Mouse (Mus musculus): Measurements from ENCODE around the gene Olfr1357. TPM values are rescaled to one million over a fixed set of nuclear protein-coding genes. Genes with fewer than 3 reads are reported as not detected.

The Olfr1357 gene
- total and polyA plus RNA-seq, 2 experiments = not detected

GRCm38 (mm10) chr10:78586026-78586425, 31.8 kb downstream of the Olfr1357 start:
- DNase-seq (ENCODE audit: extremely low read depth, low read depth, low spot score) = no peak
- peaks cover 3% of the 10 kb centered on the region; the same call in 1 of the 2 replicates for H3K27me3 ChIP-seq (ENCODE audit: control insufficient read depth, insufficient read depth, low read length)
- TF ChIP-seq POLR2A (IDR thresholded peaks at IDR 0.05; ENCODE audit: extremely low read depth, insufficient read depth, low read length) = no peak
- no peak for TF ChIP-seq CTCF (IDR thresholded peaks at IDR 0.05; ENCODE audit: low read depth, low read length)
- no peak overlapping the region for H3K4me3 ChIP-seq (ENCODE audit: insufficient read depth, low read depth, low read length)
- WGBS = 93% methylated on average over 13 of the region's 13 CpGs
- no peak overlapping the region for H3K9ac ChIP-seq (ENCODE audit: low read depth, low read length)
- peaks cover 4% of the 10 kb centered on the region; the same call in 1 of the 2 replicates for H3K36me3 ChIP-seq (ENCODE audit: control insufficient read depth, insufficient read depth, low read length)
- H3K4me1 ChIP-seq (ENCODE audit: control insufficient read depth, insufficient read depth, low read length) = no peaks in the 10 kb centered on the region
- H3K27ac ChIP-seq (replicated peaks; ENCODE audit: insufficient read depth, low read depth, low read length) = no peak overlapping the region
- H3K79me2 ChIP-seq (ENCODE audit: control insufficient read depth, insufficient read depth, low read length) = no peaks in the 10 kb centered on the region

DNA sequence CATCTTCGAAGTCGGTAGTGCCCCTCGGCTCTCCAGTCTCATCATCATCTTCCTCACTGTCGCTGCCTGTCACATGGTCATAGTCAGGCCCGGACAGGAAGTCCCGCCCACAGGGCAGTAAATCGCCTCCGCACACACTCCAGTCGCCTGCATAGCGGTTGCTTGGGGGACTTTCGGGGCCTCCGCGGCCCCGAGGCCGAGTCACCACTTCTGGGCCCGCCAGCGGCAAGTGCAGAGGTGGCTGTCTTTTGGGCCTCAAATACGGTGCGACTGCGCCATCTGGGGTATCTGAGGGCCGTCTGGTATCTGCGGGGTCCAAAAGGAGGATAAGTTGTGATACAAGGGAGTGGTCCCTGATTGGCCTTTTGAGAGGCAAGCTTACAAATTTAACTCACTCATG, 32.3 kb downstream of the Olfr1357 start:
- Histone ChIP-seq H3K79me2 (ENCODE audit: control insufficient read depth, insufficient read depth, low read length) (no peaks in the 10 kb centered on the region), H3K36me3 (ENCODE audit: control insufficient read depth, insufficient read depth, low read length) (peaks cover 4% of the 10 kb centered on the region; the same call in 1 of the 2 replicates), H3K27ac (replicated peaks; ENCODE audit: insufficient read depth, low read depth, low read length) (no peak overlapping the region), H3K4me3 (ENCODE audit: insufficient read depth, low read depth, low read length) (no peak overlapping the region), H3K4me1 (ENCODE audit: control insufficient read depth, insufficient read depth, low read length) (no peaks in the 10 kb centered on the region), H3K27me3 (ENCODE audit: control insufficient read depth, insufficient read depth, low read length) (peaks cover 3% of the 10 kb centered on the region; the same call in 1 of the 2 replicates), H3K9ac (ENCODE audit: low read depth, low read length) (no peak overlapping the region)
- 91% methylated on average over 22 of the region's 22 CpGs for WGBS
- TF ChIP-seq POLR2A (IDR thresholded peaks at IDR 0.05; ENCODE audit: extremely low read depth, insufficient read depth, low read length) = no peak
- no peak for TF ChIP-seq CTCF (IDR thresholded peaks at IDR 0.05; ENCODE audit: low read depth, low read length)
- no peak for DNase-seq (ENCODE audit: extremely low read depth, low read depth, low spot score)

- TF ChIP-seq POLR2A (IDR thresholded peaks at IDR 0.05; ENCODE audit: extremely low read depth, insufficient read depth, low read length) (no peak), CTCF (IDR thresholded peaks at IDR 0.05; ENCODE audit: low read depth, low read length) (no peak)
- no peak for DNase-seq (ENCODE audit: extremely low read depth, low read depth, low spot score)
- no peaks in the 10 kb centered on the region for H3K79me2 ChIP-seq (ENCODE audit: control insufficient read depth, insufficient read depth, low read length)
- H3K4me1 ChIP-seq (ENCODE audit: control insufficient read depth, insufficient read depth, low read length) = no peaks in the 10 kb centered on the region
- peaks cover 7% of the 10 kb centered on the region; the same call in 1 of the 2 replicates for H3K36me3 ChIP-seq (ENCODE audit: control insufficient read depth, insufficient read depth, low read length)
- no peak overlapping the region for H3K4me3 ChIP-seq (ENCODE audit: insufficient read depth, low read depth, low read length)
- no peak overlapping the region for H3K9ac ChIP-seq (ENCODE audit: low read depth, low read length)
- H3K27ac ChIP-seq (replicated peaks; ENCODE audit: insufficient read depth, low read depth, low read length) = no peak overlapping the region
- WGBS = 89% methylated on average over 1 of the region's 1 CpGs
- peaks cover 3% of the 10 kb centered on the region; the same call in 1 of the 2 replicates for H3K27me3 ChIP-seq (ENCODE audit: control insufficient read depth, insufficient read depth, low read length)
Observed at GRCm38 (mm10) chr10:78584996-78585395, 32.9 kb downstream of the Olfr1357 start.

DNA sequence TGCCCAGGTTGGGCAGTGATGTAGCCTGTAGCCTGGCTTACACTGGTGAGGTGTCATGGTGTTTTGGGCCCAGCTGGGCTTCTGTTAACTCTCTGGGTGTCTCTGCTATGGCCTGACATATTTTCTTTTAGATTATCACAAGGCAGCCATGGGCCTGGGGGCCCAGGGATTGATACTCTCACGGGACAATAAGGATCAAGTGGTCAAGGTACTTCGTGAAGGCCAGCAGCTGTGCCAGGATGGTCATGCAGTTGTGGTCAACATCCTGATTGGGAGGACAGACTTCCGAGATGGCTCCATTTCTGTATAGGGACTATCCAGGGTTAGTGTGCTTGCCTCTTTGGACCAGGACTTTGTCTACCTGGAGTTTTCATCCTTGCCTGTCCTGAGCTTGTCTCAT, 33.9 kb downstream of the Olfr1357 start:
- Histone ChIP-seq H3K27me3 (ENCODE audit: control insufficient read depth, insufficient read depth, low read length) (no peaks in the 10 kb centered on the region; the same call in 1 of the 2 replicates), H3K4me1 (ENCODE audit: control insufficient read depth, insufficient read depth, low read length) (no peaks in the 10 kb centered on the region), H3K4me3 (ENCODE audit: insufficient read depth, low read depth, low read length) (no peak overlapping the region), H3K9ac (ENCODE audit: low read depth, low read length) (no peak overlapping the region), H3K27ac (replicated peaks; ENCODE audit: insufficient read depth, low read depth, low read length) (no peak overlapping the region), H3K36me3 (ENCODE audit: control insufficient read depth, insufficient read depth, low read length) (peaks cover 11% of the 10 kb centered on the region; the same call in 1 of the 2 replicates), H3K79me2 (ENCODE audit: control insufficient read depth, insufficient read depth, low read length) (no peaks in the 10 kb centered on the region)
- 78% methylated on average over 3 of the region's 3 CpGs for WGBS
- no peak for DNase-seq (ENCODE audit: extremely low read depth, low read depth, low spot score)
- TF ChIP-seq POLR2A (IDR thresholded peaks at IDR 0.05; ENCODE audit: extremely low read depth, insufficient read depth, low read length) (no peak), CTCF (IDR thresholded peaks at IDR 0.05; ENCODE audit: low read depth, low read length) (no peak)

DNA sequence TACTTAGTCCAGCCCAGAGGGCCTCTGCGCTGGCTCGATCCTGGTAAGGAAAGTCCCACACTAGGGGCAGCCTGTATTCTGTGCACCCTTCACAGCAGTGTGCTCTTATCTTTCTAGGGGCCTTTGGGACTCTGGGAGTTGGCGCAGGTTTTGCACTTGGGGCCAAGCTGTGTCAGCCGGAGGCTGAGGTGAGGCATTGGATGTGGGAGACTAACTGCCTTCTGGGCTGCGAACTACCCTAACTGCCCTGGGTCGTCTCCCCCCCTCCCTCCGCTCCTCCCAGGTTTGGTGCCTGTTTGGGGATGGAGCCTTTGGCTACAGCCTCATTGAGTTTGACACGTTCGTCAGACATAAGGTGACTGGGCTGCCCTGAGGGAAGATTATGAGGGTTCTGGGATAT, 34.5 kb downstream of the Olfr1357 start:
- Histone ChIP-seq H3K27me3 (ENCODE audit: control insufficient read depth, insufficient read depth, low read length) (no peaks in the 10 kb centered on the region), H3K4me3 (ENCODE audit: insufficient read depth, low read depth, low read length) (no peak overlapping the region), H3K79me2 (ENCODE audit: control insufficient read depth, insufficient read depth, low read length) (no peaks in the 10 kb centered on the region), H3K4me1 (ENCODE audit: control insufficient read depth, insufficient read depth, low read length) (no peaks in the 10 kb centered on the region), H3K9ac (ENCODE audit: low read depth, low read length) (no peak overlapping the region), H3K27ac (replicated peaks; ENCODE audit: insufficient read depth, low read depth, low read length) (no peak overlapping the region), H3K36me3 (ENCODE audit: control insufficient read depth, insufficient read depth, low read length) (peaks cover 11% of the 10 kb centered on the region; the same call in 1 of the 2 replicates)
- TF ChIP-seq CTCF (IDR thresholded peaks at IDR 0.05; ENCODE audit: low read depth, low read length) (no peak), POLR2A (IDR thresholded peaks at IDR 0.05; ENCODE audit: extremely low read depth, insufficient read depth, low read length) (no peak)
- 83% methylated on average over 9 of the region's 9 CpGs for WGBS
- DNase-seq (ENCODE audit: extremely low read depth, low read depth, low spot score) = no peak

GRCm38 (mm10) chr10:78581121-78581520, 36.8 kb downstream of the Olfr1357 start:
- 95% methylated on average over 7 of the region's 7 CpGs for WGBS
- peaks cover 11% of the 10 kb centered on the region; the same call in 1 of the 2 replicates for H3K36me3 ChIP-seq (ENCODE audit: control insufficient read depth, insufficient read depth, low read length)
- TF ChIP-seq CTCF (IDR thresholded peaks at IDR 0.05; ENCODE audit: low read depth, low read length) (no peak), POLR2A (IDR thresholded peaks at IDR 0.05; ENCODE audit: extremely low read depth, insufficient read depth, low read length) (no peak)
- H3K27me3 ChIP-seq (ENCODE audit: control insufficient read depth, insufficient read depth, low read length) = no peaks in the 10 kb centered on the region
- no peak overlapping the region for H3K9ac ChIP-seq (ENCODE audit: low read depth, low read length)
- no peaks in the 10 kb centered on the region for H3K4me1 ChIP-seq (ENCODE audit: control insufficient read depth, insufficient read depth, low read length)
- no peak overlapping the region for H3K27ac ChIP-seq (replicated peaks; ENCODE audit: insufficient read depth, low read depth, low read length)
- no peaks in the 10 kb centered on the region for H3K79me2 ChIP-seq (ENCODE audit: control insufficient read depth, insufficient read depth, low read length)
- H3K4me3 ChIP-seq (ENCODE audit: insufficient read depth, low read depth, low read length) = no peak overlapping the region
- no peak for DNase-seq (ENCODE audit: extremely low read depth, low read depth, low spot score)
